Mouse (Mus musculus) midbrain, embryonic 16.5 days (tissue): ENCODE data around the gene Sord. TPM values are rescaled to one million over a fixed set of nuclear protein-coding genes. Genes with fewer than 3 reads are reported as not detected.
"Not testable (repeated sequence)": the region's sequence is repeated elsewhere in the genome, so short reads cannot be mapped to it uniquely, and the experiment has no call there.

ENCODE experiments used
- ATAC-seq: fragments of 200-750 bp; cut with Nextera tagmentation; 2 replicates; pipeline ENCODE4 v1.8.0; 2017; ENCODE audit warnings: moderate TSS enrichment
- H3K27ac ChIP-seq: fragments of 300-500 bp; sonication (generic); 2 replicates; pipeline ENCODE4 v1.5.1; 2014; ENCODE audit warnings: mild to moderate bottlenecking, low read length, mixed read lengths
- H3K27me3 ChIP-seq: fragments of 300-500 bp; sonication (generic); 2 replicates; pipeline ENCODE4 v1.6.1; 2014; ENCODE audit warnings: low read depth, low read length, mixed read lengths; ENCODE audit not compliant: control insufficient read depth, insufficient read depth
- H3K36me3 ChIP-seq: fragments of 300-500 bp; sonication (generic); 2 replicates; pipeline ENCODE4 v1.6.1; 2014; ENCODE audit warnings: mild to moderate bottlenecking, low read length, moderate library complexity, mixed read lengths; ENCODE audit not compliant: control insufficient read depth, insufficient read depth
- H3K4me1 ChIP-seq: fragments of 300-500 bp; sonication (generic); 2 replicates; pipeline ENCODE4 v1.6.1; 2014; ENCODE audit warnings: mild to moderate bottlenecking, low read length, mixed read lengths; ENCODE audit not compliant: control insufficient read depth, insufficient read depth
- H3K4me2 ChIP-seq: fragments of 300-500 bp; sonication (generic); 2 replicates; pipeline ENCODE4 v1.6.1; 2014; ENCODE audit warnings: mild to moderate bottlenecking, low read length, mixed read lengths
- H3K4me3 ChIP-seq: fragments of 300-500 bp; sonication (generic); 2 replicates; pipeline ENCODE4 v1.5.1; 2014; ENCODE audit warnings: low read depth, mild to moderate bottlenecking, low read length, moderate library complexity, mixed read lengths
- H3K9ac ChIP-seq: fragments of 300-500 bp; sonication (generic); 2 replicates; pipeline ENCODE4 v1.6.1; 2014; ENCODE audit warnings: low read depth, low read length, mixed read lengths
- H3K9me3 ChIP-seq: fragments of 300-500 bp; sonication (generic); replicated peaks from 2 replicates; pipeline ENCODE4 v1.6.1; 2014; ENCODE audit warnings: mild to moderate bottlenecking, low read length, mixed read lengths; ENCODE audit not compliant: control insufficient read depth, poor library complexity, severe bottlenecking
- WGBS: fragments of 180-500 bp; shearing (Covaris S2); extraction: QIAGEN DNeasy Blood & Tissue Kit; methylation state at CpG from one replicate; pipeline ENCODE4 v1.1.7; 2014; 5-methylcytosine and 5-hydroxymethylcytosine counted together
- polyA plus RNA-seq: library from polyadenylated mRNA; unstranded; fragments of >200 nt; fragmentation: Nextera tagmentation; extraction: Ambion mirVana; gene quantifications from 2 replicates; pipeline ENCODE4 v1.2.1, GENCODE M21; 2015

The Sord gene
- polyA plus RNA-seq, 1 experiment from 2014 or later = 25.5 TPM

GRCm38 (mm10) chr2:122217075-122217474, 17.5 kb upstream of the Sord start:
- not testable (repeated sequence) for H3K4me1 ChIP-seq, H3K4me3 ChIP-seq, H3K36me3 ChIP-seq, ATAC-seq, H3K4me2 ChIP-seq, H3K27me3 ChIP-seq, H3K9me3 ChIP-seq, H3K27ac ChIP-seq, H3K9ac ChIP-seq
- 94% methylated on average over 4 of the region's 4 CpGs for WGBS

- no peak for ATAC-seq
- H3K36me3 ChIP-seq = no peaks in the 10 kb centered on the region
- no peaks in the 10 kb centered on the region for H3K9me3 ChIP-seq
- no peak overlapping the region for H3K9ac ChIP-seq
- no peak overlapping the region for H3K4me2 ChIP-seq
- 78% methylated on average over 2 of the region's 2 CpGs for WGBS
- H3K27ac ChIP-seq = no peak overlapping the region
- H3K27me3 ChIP-seq = no peaks in the 10 kb centered on the region
- H3K4me3 ChIP-seq = no peak overlapping the region
- H3K4me1 ChIP-seq = no peaks in the 10 kb centered on the region
Measured at GRCm38 (mm10) chr2:122218234-122218633, 16.3 kb upstream of the Sord start.

- Histone ChIP-seq H3K4me3 (no peak overlapping the region), H3K9me3 (no peaks in the 10 kb centered on the region), H3K36me3 (no peaks in the 10 kb centered on the region), H3K4me2 (no peak overlapping the region), H3K27me3 (no peaks in the 10 kb centered on the region), H3K9ac (no peak overlapping the region), H3K27ac (no peak overlapping the region), H3K4me1 (no peaks in the 10 kb centered on the region)
- 84% methylated on average over 4 of the region's 4 CpGs for WGBS
- ATAC-seq = no peak
Measured at GRCm38 (mm10) chr2:122221378-122221777, 13.2 kb upstream of the Sord start.

- H3K36me3 ChIP-seq = no peaks in the 10 kb centered on the region
- H3K27ac ChIP-seq = no peak overlapping the region
- H3K4me1 ChIP-seq = no peaks in the 10 kb centered on the region
- H3K4me3 ChIP-seq = no peak overlapping the region
- H3K9ac ChIP-seq = no peak overlapping the region
- no peaks in the 10 kb centered on the region for H3K27me3 ChIP-seq
- H3K9me3 ChIP-seq = no peaks in the 10 kb centered on the region
- 67% methylated on average over 5 of the region's 5 CpGs for WGBS
- no peak for ATAC-seq
- H3K4me2 ChIP-seq = no peak overlapping the region
Measured at GRCm38 (mm10) chr2:122221798-122222197, 12.8 kb upstream of the Sord start.

- H3K4me2 ChIP-seq = no peak overlapping the region
- no peak overlapping the region for H3K27ac ChIP-seq
- no peak for ATAC-seq
- no peaks in the 10 kb centered on the region for H3K9me3 ChIP-seq
- H3K4me1 ChIP-seq = no peaks in the 10 kb centered on the region
- no peak overlapping the region for H3K9ac ChIP-seq
- H3K36me3 ChIP-seq = no peaks in the 10 kb centered on the region
- 92% methylated on average over 5 of the region's 5 CpGs for WGBS
- H3K27me3 ChIP-seq = no peaks in the 10 kb centered on the region
- no peak overlapping the region for H3K4me3 ChIP-seq
Measured at GRCm38 (mm10) chr2:122222272-122222671, 12.3 kb upstream of the Sord start.

GRCm38 (mm10) chr2:122223654-122224053, 10.9 kb upstream of the Sord start:
- Histone ChIP-seq H3K9me3 (no peaks in the 10 kb centered on the region), H3K4me3 (no peak overlapping the region), H3K36me3 (no peaks in the 10 kb centered on the region), H3K4me1 (no peaks in the 10 kb centered on the region), H3K9ac (no peak overlapping the region), H3K27ac (no peak overlapping the region), H3K4me2 (no peak overlapping the region), H3K27me3 (no peaks in the 10 kb centered on the region)
- ATAC-seq = no peak

GRCm38 (mm10) chr2:122230395-122230794, 4.2 kb upstream of the Sord start:
- no peak overlapping the region for H3K27ac ChIP-seq
- H3K4me1 ChIP-seq = 0 out of 2 replicates have a peak, but pooled peaks cover 2% of the 10 kb centered on the region
- H3K9ac ChIP-seq = no peak overlapping the region
- H3K36me3 ChIP-seq = no peaks in the 10 kb centered on the region
- H3K9me3 ChIP-seq = no peaks in the 10 kb centered on the region
- 88% methylated on average over 6 of the region's 6 CpGs for WGBS
- no peak overlapping the region for H3K4me3 ChIP-seq
- no peak overlapping the region for H3K4me2 ChIP-seq
- ATAC-seq = no peak
- no peaks in the 10 kb centered on the region for H3K27me3 ChIP-seq

- Histone ChIP-seq H3K9me3 (no peaks in the 10 kb centered on the region), H3K4me3 (no peak overlapping the region), H3K9ac (no peak overlapping the region), H3K4me2 (no peak overlapping the region), H3K27me3 (no peaks in the 10 kb centered on the region), H3K36me3 (no peaks in the 10 kb centered on the region), H3K4me1 (0 out of 2 replicates have a peak, but pooled peaks cover 2% of the 10 kb centered on the region), H3K27ac (no peak overlapping the region)
- WGBS = 63% methylated on average over 9 of the region's 9 CpGs
- ATAC-seq = no peak
Measured at GRCm38 (mm10) chr2:122231616-122232015, 2.9 kb upstream of the Sord start.

GRCm38 (mm10) chr2:122233341-122233740, 1.2 kb upstream of the Sord start:
- H3K4me2 ChIP-seq = no peak overlapping the region
- no peak overlapping the region for H3K4me3 ChIP-seq
- 62% methylated on average over 5 of the region's 5 CpGs for WGBS

More at GRCm38 (mm10) chr2:122233341-122233740, 1.2 kb upstream of the Sord start:
- Histone ChIP-seq H3K4me1 (0 out of 2 replicates have a peak, but pooled peaks cover 2% of the 10 kb centered on the region), H3K27me3 (no peaks in the 10 kb centered on the region), H3K27ac (no peak overlapping the region), H3K9me3 (no peaks in the 10 kb centered on the region), H3K36me3 (no peaks in the 10 kb centered on the region), H3K9ac (no peak overlapping the region)
- ATAC-seq = 0 out of 2 replicates have a peak, but pooled peaks have one; percentile 1
